Mouse (Mus musculus) testis, adult 2 months (tissue): Measurements from ENCODE around the gene Klf7. TPM values are rescaled to one million over a fixed set of nuclear protein-coding genes. Genes with fewer than 3 reads are reported as not detected.
"Not testable (repeated sequence)": the region's sequence is repeated elsewhere in the genome, so short reads cannot be mapped to it uniquely, and the experiment has no call there.

ENCODE experiments used
- H3K27ac ChIP-seq: fragments of 200-500 bp; 2 replicates; pipeline ENCODE4 v1.5.1; 2012; ENCODE audit warnings: low read depth, low read length; ENCODE audit not compliant: control insufficient read depth, insufficient read depth
- H3K27me3 ChIP-seq: fragments of 200-500 bp; 2 replicates; pipeline ENCODE4 v1.6.1; 2012; ENCODE audit warnings: mild to moderate bottlenecking, low read length, moderate library complexity; ENCODE audit not compliant: control insufficient read depth, insufficient read depth
- H3K36me3 ChIP-seq: fragments of 200-500 bp; 2 replicates; pipeline ENCODE4 v1.6.1; 2012; ENCODE audit warnings: mild to moderate bottlenecking, low read length; ENCODE audit not compliant: control insufficient read depth, insufficient read depth
- H3K4me1 ChIP-seq: fragments of 200-500 bp; 2 replicates; pipeline ENCODE4 v1.6.1; 2012; ENCODE audit warnings: low read length; ENCODE audit not compliant: control insufficient read depth, insufficient read depth
- H3K4me3 ChIP-seq: fragments of 200-500 bp; 2 replicates; pipeline ENCODE4 v1.5.1; 2012; ENCODE audit warnings: low read depth, mild to moderate bottlenecking, low read length, moderate library complexity, mixed read lengths; ENCODE audit not compliant: control insufficient read depth
- CTCF ChIP-seq: fragments of 200-500 bp; IDR thresholded peaks from 2 replicates; pipeline ENCODE4 v1.5.1; 2012; ENCODE audit warnings: low read depth, mild to moderate bottlenecking, inconsistent platforms, low read length, moderate library complexity; ENCODE audit not compliant: control insufficient read depth, insufficient read depth, insufficient replicate concordance
- POLR2A ChIP-seq: fragments of 200-500 bp; IDR thresholded peaks from 2 replicates; pipeline ENCODE4 v1.6.1; 2012; ENCODE audit warnings: low read depth, mild to moderate bottlenecking, inconsistent platforms, low read length, moderate library complexity; ENCODE audit not compliant: control insufficient read depth
- polyA plus RNA-seq: library from polyadenylated mRNA; depleted of rRNA; stranded (reverse); fragments of >200 nt; gene quantifications from 2 replicates; pipeline ENCODE4 v1.2.3, GENCODE M21; 2012

Klf7 gene
- polyA plus RNA-seq, 1 experiment: 2.5 TPM

DNA sequence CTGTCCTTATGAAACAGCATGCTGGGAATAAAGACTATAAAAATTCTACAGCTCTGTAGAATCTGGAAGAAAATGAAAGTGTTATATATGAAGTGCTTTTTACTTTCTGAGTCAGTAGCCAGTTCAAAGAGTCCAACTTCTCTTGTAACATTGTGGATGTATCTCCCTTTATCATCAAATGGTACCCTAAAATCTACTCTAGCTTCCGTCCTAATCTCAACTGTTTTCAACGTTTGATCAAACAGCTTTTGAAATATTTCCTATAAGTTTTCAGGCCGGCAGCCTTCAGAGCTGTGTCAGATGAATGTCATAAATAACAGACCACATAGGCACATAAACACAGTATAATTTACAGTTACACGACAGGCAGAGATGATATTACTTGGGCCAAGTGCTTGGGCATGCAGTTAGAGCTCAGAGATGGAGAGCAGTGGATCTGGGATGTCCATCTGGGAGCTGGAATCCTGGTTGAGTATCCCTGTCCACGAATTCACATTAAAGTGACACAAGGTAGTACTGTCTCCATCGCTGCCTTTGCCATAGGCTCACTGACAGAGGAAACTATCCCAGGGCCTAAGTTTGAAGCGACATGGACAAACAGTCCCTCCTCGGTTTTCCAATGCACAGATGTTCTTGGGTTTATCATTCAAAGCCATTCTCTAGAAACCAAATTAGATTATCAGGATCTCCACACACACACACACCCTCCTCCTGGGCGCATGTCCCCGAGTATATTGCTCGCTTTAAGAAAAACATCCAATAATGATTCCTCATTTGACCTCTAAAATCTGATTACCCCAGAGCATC is 4.4 kb downstream of the Klf7 start:
- Histone ChIP-seq H3K4me1 (peaks cover 5% of the 10 kb centered on the region; the same call in 1 of the 2 replicates), H3K36me3 (no peaks in the 10 kb centered on the region), H3K27me3 (no peaks in the 10 kb centered on the region), H3K27ac (no peak overlapping the region), H3K4me3 (no peak overlapping the region)
- TF ChIP-seq CTCF (no peak), POLR2A (no peak)

DNA sequence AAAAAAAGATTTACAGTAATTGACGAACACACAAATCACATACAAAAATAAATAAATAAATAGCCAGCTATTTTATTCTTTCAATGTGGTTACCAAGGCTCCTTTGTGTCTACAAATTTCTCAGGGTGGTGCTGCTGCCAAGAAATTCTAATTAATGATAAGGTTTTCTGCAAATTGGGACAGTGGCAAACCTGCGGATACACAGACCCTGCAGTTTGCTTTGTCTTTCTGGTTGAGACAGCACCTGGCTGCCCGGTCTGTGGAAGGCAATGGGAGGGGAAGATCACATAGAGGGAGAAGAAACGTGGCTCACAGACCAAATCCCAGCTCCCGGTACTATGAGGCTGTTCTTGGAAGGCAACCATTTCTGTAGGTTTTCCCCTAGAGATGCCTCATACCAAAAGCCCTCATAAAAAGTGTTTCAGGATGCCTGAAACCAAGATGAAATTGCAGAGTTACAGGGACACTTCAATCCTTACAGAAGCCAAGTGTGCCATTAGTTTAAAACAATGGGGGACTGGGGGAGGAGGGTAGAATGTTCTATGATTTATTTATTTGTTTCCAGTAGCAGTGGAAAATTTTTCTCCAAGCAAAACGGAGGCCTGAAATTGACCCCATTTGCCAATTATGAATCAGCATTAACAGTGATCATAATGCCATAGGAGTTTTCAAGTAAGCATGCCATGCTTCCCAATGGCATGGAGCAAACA is 5.2 kb downstream of the Klf7 start:
- H3K27me3 ChIP-seq: no peaks in the 10 kb centered on the region
- H3K36me3 ChIP-seq: no peaks in the 10 kb centered on the region
- H3K4me1 ChIP-seq: peaks cover 5% of the 10 kb centered on the region; the same call in 1 of the 2 replicates
- H3K4me3 ChIP-seq: no peak overlapping the region
- TF ChIP-seq POLR2A (no peak), CTCF (no peak)
- H3K27ac ChIP-seq: no peak overlapping the region

DNA sequence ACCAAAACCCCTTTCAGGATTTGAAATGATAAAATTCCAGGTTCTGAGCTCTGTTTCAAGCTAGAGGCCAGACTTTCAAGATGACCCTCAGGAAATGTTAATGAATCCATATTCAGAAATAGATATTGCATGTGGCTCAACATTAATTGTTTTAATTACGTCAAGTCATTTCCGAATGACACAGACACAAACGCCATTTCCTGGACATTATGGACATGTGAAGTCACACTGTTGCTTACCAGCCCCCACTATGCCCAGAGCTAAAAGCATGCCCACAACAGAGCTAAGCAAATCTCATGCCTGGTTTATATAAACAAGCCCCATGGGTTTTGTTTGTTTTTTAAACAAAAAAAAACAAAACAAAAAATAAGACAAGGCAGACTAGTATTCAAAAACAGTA is 7.5 kb downstream of the Klf7 start:
- Histone ChIP-seq H3K36me3 (no peaks in the 10 kb centered on the region), H3K4me1 (no peaks in the 10 kb centered on the region), H3K4me3 (no peak overlapping the region), H3K27ac (no peak overlapping the region), H3K27me3 (no peaks in the 10 kb centered on the region)
- TF ChIP-seq CTCF: no peak
- TF ChIP-seq POLR2A: no peak

DNA sequence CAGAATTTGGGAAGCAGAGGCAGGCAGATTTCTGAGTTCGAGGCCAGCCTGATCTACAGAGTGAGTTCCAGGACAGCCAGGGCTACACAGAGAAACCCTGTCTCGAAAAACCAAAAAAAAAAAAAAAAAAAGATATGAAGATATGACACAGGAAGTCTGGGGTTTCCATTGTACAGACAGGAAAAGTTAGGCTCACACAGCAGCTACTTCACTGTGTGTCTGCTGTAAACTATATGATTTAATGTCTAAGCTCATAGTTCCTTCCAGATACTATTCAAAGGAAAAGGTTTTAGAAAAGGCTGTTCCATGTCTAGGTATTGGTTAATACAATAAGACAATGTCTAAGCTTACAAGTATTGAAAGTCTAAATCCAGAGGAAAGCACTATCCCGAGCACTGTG is 13.4 kb downstream of the Klf7 start:
- not testable (repeated sequence) for H3K27me3 ChIP-seq, H3K27ac ChIP-seq, H3K4me3 ChIP-seq, H3K36me3 ChIP-seq, H3K4me1 ChIP-seq

DNA sequence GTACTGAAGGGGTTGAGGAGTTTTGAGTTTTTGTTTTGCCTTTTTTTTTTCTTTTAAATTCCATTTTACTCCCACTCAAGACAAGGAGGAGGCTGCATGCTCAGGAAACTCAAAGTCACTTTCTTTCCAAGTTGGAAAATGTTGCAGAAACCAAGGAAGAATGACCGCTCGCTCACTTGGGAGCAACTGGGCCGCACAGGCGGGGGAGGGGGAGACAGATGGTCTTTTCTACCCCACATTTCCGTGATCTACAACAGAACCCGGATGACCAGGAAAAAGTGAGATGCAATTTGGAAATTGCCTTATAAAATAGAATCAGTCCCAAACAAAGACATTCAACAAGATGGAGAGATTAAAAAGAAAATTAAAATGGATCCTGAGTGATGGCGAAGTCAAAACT is 14.6 kb downstream of the Klf7 start:
- no peaks in the 10 kb centered on the region for H3K4me1 ChIP-seq
- no peak overlapping the region for H3K27ac ChIP-seq
- no peaks in the 10 kb centered on the region for H3K36me3 ChIP-seq
- no peaks in the 10 kb centered on the region for H3K27me3 ChIP-seq
- H3K4me3 ChIP-seq: no peak overlapping the region
- TF ChIP-seq POLR2A: no peak
- TF ChIP-seq CTCF: no peak

DNA sequence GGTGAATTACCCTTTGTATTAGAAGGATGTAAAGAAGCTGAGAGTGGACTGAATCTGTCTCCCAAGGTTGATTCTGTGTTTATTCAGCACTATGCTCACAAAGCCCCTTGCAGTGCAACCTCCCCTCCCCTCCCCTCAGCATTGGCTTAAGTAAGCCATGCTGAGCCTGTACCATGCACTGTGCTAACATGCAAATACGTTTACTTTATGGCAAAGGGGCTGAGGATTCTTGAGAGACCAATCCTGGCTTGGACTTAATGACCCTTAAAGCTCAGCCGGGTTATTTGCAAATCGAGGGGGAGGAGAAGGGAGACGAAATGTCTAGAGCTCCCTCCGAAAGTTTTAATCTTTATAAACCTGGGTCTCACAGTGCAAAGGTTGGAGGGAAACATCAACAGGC is 16.0 kb downstream of the Klf7 start:
- no peak overlapping the region for H3K4me3 ChIP-seq
- H3K4me1 ChIP-seq: no peaks in the 10 kb centered on the region
- TF ChIP-seq POLR2A: no peak
- no peak for TF ChIP-seq CTCF
- H3K27me3 ChIP-seq: no peaks in the 10 kb centered on the region
- no peaks in the 10 kb centered on the region for H3K36me3 ChIP-seq
- H3K27ac ChIP-seq: no peak overlapping the region

DNA sequence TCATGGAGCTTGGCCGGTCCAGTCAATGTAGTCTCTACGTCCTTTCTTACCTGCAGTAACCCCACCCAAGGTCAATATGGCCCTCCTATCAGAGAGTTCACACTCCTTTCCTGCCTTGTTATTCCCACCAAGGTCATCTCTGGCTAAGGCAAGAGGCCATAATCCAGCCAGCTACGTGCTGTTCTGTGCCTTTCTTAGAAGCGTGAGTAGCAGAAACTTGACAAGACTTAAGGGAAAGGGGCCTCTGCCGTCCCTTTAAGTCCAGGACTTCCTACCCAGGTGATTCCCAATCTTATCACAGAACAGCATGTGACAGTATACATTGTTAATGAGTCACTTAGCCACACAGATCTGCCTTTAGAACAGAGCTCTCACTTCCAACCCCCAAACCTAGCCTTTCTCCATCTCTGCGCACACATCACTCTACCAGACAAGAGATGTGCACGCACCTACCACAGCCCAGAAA is 16.9 kb downstream of the Klf7 start:
- Histone ChIP-seq H3K27me3 (no peaks in the 10 kb centered on the region), H3K27ac (no peak overlapping the region), H3K36me3 (no peaks in the 10 kb centered on the region), H3K4me1 (no peaks in the 10 kb centered on the region), H3K4me3 (peak overlapping the region; percentile 26; the same call in 1 of the 2 replicates)
- TF ChIP-seq CTCF (no peak), POLR2A (no peak)
